Mouse (Mus musculus): Measurements from ENCODE around the gene Ptprk. TPM values are rescaled to one million over a fixed set of nuclear protein-coding genes. Genes with fewer than 3 reads are reported as not detected.
A peak's percentile ranks its signal among the peaks of the same experiment; 100 is the strongest.

The Ptprk gene
- polyA plus RNA-seq, 1 experiment from 2014 or later: 45.2 TPM

GRCm38 (mm10) chr10:28492206-28492605 lies 417.6 kb downstream of the Ptprk start:
- no peak overlapping the region for H3K9ac ChIP-seq (ENCODE audit: low read length)
- no peak overlapping the region for H3K4me2 ChIP-seq (ENCODE audit: low read depth, low read length)
- no peaks in the 10 kb centered on the region for H3K9me3 ChIP-seq (replicated peaks; ENCODE audit: control insufficient read depth, low read length)
- ATAC-seq (ENCODE audit: insufficient read depth, low FRiP score): no peak
- H3K27me3 ChIP-seq (ENCODE audit: control insufficient read depth, insufficient read depth, low read length): no peaks in the 10 kb centered on the region
- 75% methylated on average over 9 of the region's 9 CpGs for WGBS
- no peak overlapping the region for H3K4me3 ChIP-seq (replicated peaks; ENCODE audit: low read length)
- H3K36me3 ChIP-seq (ENCODE audit: control insufficient read depth, insufficient read depth, low read length): no peaks in the 10 kb centered on the region
- no peak overlapping the region for H3K27ac ChIP-seq (ENCODE audit: low read length)
- H3K4me1 ChIP-seq (ENCODE audit: control insufficient read depth, insufficient read depth, low read length): peaks cover 8% of the 10 kb centered on the region

GRCm38 (mm10) chr10:28492870-28493269 lies 418.2 kb downstream of the Ptprk start:
- H3K27me3 ChIP-seq (ENCODE audit: control insufficient read depth, insufficient read depth, low read length): no peaks in the 10 kb centered on the region
- no peaks in the 10 kb centered on the region for H3K9me3 ChIP-seq (replicated peaks; ENCODE audit: control insufficient read depth, low read length)
- H3K4me1 ChIP-seq (ENCODE audit: control insufficient read depth, insufficient read depth, low read length): peaks cover 8% of the 10 kb centered on the region
- H3K27ac ChIP-seq (ENCODE audit: low read length): no peak overlapping the region
- no peak overlapping the region for H3K4me2 ChIP-seq (ENCODE audit: low read depth, low read length)
- H3K4me3 ChIP-seq (replicated peaks; ENCODE audit: low read length): no peak overlapping the region
- 38% methylated on average over 14 of the region's 14 CpGs for WGBS
- no peak for ATAC-seq (ENCODE audit: insufficient read depth, low FRiP score)
- H3K36me3 ChIP-seq (ENCODE audit: control insufficient read depth, insufficient read depth, low read length): no peaks in the 10 kb centered on the region
- no peak overlapping the region for H3K9ac ChIP-seq (ENCODE audit: low read length)

GRCm38 (mm10) chr10:28493271-28493861 lies 418.7 kb downstream of the Ptprk start:
- Histone ChIP-seq H3K27ac (ENCODE audit: low read length) (no peak overlapping the region), H3K4me2 (ENCODE audit: low read depth, low read length) (no peak overlapping the region), H3K4me3 (replicated peaks; ENCODE audit: low read length) (no peak overlapping the region), H3K27me3 (ENCODE audit: control insufficient read depth, insufficient read depth, low read length) (no peaks in the 10 kb centered on the region), H3K4me1 (ENCODE audit: control insufficient read depth, insufficient read depth, low read length) (peaks cover 8% of the 10 kb centered on the region), H3K9ac (ENCODE audit: low read length) (no peak overlapping the region), H3K9me3 (replicated peaks; ENCODE audit: control insufficient read depth, low read length) (no peaks in the 10 kb centered on the region), H3K36me3 (ENCODE audit: control insufficient read depth, insufficient read depth, low read length) (no peaks in the 10 kb centered on the region)
- 39% methylated on average over 7 of the region's 7 CpGs for WGBS
- ATAC-seq (ENCODE audit: insufficient read depth, low FRiP score): peak; percentile 64; the same call in 1 of the 2 replicates

GRCm38 (mm10) chr10:28497791-28498190 lies 423.2 kb downstream of the Ptprk start:
- H3K9ac ChIP-seq (ENCODE audit: low read length): no peak overlapping the region
- ATAC-seq (ENCODE audit: insufficient read depth, low FRiP score): no peak
- WGBS: 95% methylated on average over 1 of the region's 1 CpGs

GRCm38 (mm10) chr10:28498504-28498903 lies 423.9 kb downstream of the Ptprk start:
- Histone ChIP-seq H3K9ac (ENCODE audit: low read length) (no peak overlapping the region), H3K4me2 (ENCODE audit: low read depth, low read length) (no peak overlapping the region), H3K27ac (ENCODE audit: low read length) (no peak overlapping the region), H3K27me3 (ENCODE audit: control insufficient read depth, insufficient read depth, low read length) (no peaks in the 10 kb centered on the region), H3K36me3 (ENCODE audit: control insufficient read depth, insufficient read depth, low read length) (no peaks in the 10 kb centered on the region), H3K4me3 (replicated peaks; ENCODE audit: low read length) (no peak overlapping the region), H3K4me1 (ENCODE audit: control insufficient read depth, insufficient read depth, low read length) (0 out of 2 replicates have a peak, but pooled peaks cover 1% of the 10 kb centered on the region), H3K9me3 (replicated peaks; ENCODE audit: control insufficient read depth, low read length) (no peaks in the 10 kb centered on the region)
- no peak for ATAC-seq (ENCODE audit: insufficient read depth, low FRiP score)
- 88% methylated on average over 3 of the region's 3 CpGs for WGBS

More at GRCm38 (mm10) chr10:28497791-28498190, 423.2 kb downstream of the Ptprk start:
- Histone ChIP-seq H3K4me1 (ENCODE audit: control insufficient read depth, insufficient read depth, low read length) (peaks cover 6% of the 10 kb centered on the region), H3K9me3 (replicated peaks; ENCODE audit: control insufficient read depth, low read length) (no peaks in the 10 kb centered on the region), H3K36me3 (ENCODE audit: control insufficient read depth, insufficient read depth, low read length) (no peaks in the 10 kb centered on the region), H3K4me3 (replicated peaks; ENCODE audit: low read length) (no peak overlapping the region), H3K4me2 (ENCODE audit: low read depth, low read length) (no peak overlapping the region), H3K27ac (ENCODE audit: low read length) (no peak overlapping the region), H3K27me3 (ENCODE audit: control insufficient read depth, insufficient read depth, low read length) (no peaks in the 10 kb centered on the region)

- Histone ChIP-seq H3K9ac (ENCODE audit: low read length) (no peak overlapping the region), H3K36me3 (ENCODE audit: control insufficient read depth, insufficient read depth, low read length) (no peaks in the 10 kb centered on the region), H3K4me1 (ENCODE audit: control insufficient read depth, insufficient read depth, low read length) (no peaks in the 10 kb centered on the region), H3K27ac (ENCODE audit: low read length) (no peak overlapping the region), H3K4me3 (replicated peaks; ENCODE audit: low read length) (no peak overlapping the region), H3K9me3 (replicated peaks; ENCODE audit: control insufficient read depth, low read length) (no peaks in the 10 kb centered on the region), H3K4me2 (ENCODE audit: low read depth, low read length) (no peak overlapping the region), H3K27me3 (ENCODE audit: control insufficient read depth, insufficient read depth, low read length) (no peaks in the 10 kb centered on the region)
- WGBS: 72% methylated on average over 2 of the region's 2 CpGs
- no peak for ATAC-seq (ENCODE audit: insufficient read depth, low FRiP score)
These were observed 439.0 kb downstream of the Ptprk start for GRCm38 (mm10) chr10:28513601-28514000.

- Histone ChIP-seq H3K4me3 (replicated peaks; ENCODE audit: low read length) (no peak overlapping the region), H3K27ac (ENCODE audit: low read length) (no peak overlapping the region), H3K9me3 (replicated peaks; ENCODE audit: control insufficient read depth, low read length) (no peaks in the 10 kb centered on the region), H3K9ac (ENCODE audit: low read length) (no peak overlapping the region), H3K27me3 (ENCODE audit: control insufficient read depth, insufficient read depth, low read length) (no peaks in the 10 kb centered on the region), H3K36me3 (ENCODE audit: control insufficient read depth, insufficient read depth, low read length) (no peaks in the 10 kb centered on the region), H3K4me1 (ENCODE audit: control insufficient read depth, insufficient read depth, low read length) (no peaks in the 10 kb centered on the region), H3K4me2 (ENCODE audit: low read depth, low read length) (no peak overlapping the region)
- WGBS: 77% methylated on average over 5 of the region's 5 CpGs
- ATAC-seq (ENCODE audit: insufficient read depth, low FRiP score): no peak
These were observed 441.5 kb downstream of the Ptprk start for GRCm38 (mm10) chr10:28516147-28516546.

GRCm38 (mm10) chr10:28518297-28518696 lies 443.7 kb downstream of the Ptprk start:
- 69% methylated on average over 3 of the region's 3 CpGs for WGBS
- no peak overlapping the region for H3K4me3 ChIP-seq (replicated peaks; ENCODE audit: low read length)

GRCm38 (mm10) chr10:28519861-28520260 lies 445.2 kb downstream of the Ptprk start:
- no peak for ATAC-seq (ENCODE audit: insufficient read depth, low FRiP score)
- WGBS: 63% methylated on average over 1 of the region's 1 CpGs
- no peak overlapping the region for H3K9ac ChIP-seq (ENCODE audit: low read length)

More at GRCm38 (mm10) chr10:28518297-28518696, 443.7 kb downstream of the Ptprk start:
- ATAC-seq (ENCODE audit: insufficient read depth, low FRiP score): no peak
- Histone ChIP-seq H3K4me1 (ENCODE audit: control insufficient read depth, insufficient read depth, low read length) (no peaks in the 10 kb centered on the region), H3K9ac (ENCODE audit: low read length) (no peak overlapping the region), H3K27ac (ENCODE audit: low read length) (peak overlapping the region; percentile 28), H3K4me2 (ENCODE audit: low read depth, low read length) (no peak overlapping the region), H3K36me3 (ENCODE audit: control insufficient read depth, insufficient read depth, low read length) (no peaks in the 10 kb centered on the region), H3K27me3 (ENCODE audit: control insufficient read depth, insufficient read depth, low read length) (no peaks in the 10 kb centered on the region), H3K9me3 (replicated peaks; ENCODE audit: control insufficient read depth, low read length) (no peaks in the 10 kb centered on the region)

More at GRCm38 (mm10) chr10:28519861-28520260, 445.2 kb downstream of the Ptprk start:
- H3K4me1 ChIP-seq (ENCODE audit: control insufficient read depth, insufficient read depth, low read length): no peaks in the 10 kb centered on the region
- H3K9me3 ChIP-seq (replicated peaks; ENCODE audit: control insufficient read depth, low read length): no peaks in the 10 kb centered on the region
- no peak overlapping the region for H3K4me3 ChIP-seq (replicated peaks; ENCODE audit: low read length)
- H3K27me3 ChIP-seq (ENCODE audit: control insufficient read depth, insufficient read depth, low read length): no peaks in the 10 kb centered on the region
- H3K27ac ChIP-seq (ENCODE audit: low read length): no peak overlapping the region
- no peaks in the 10 kb centered on the region for H3K36me3 ChIP-seq (ENCODE audit: control insufficient read depth, insufficient read depth, low read length)
- no peak overlapping the region for H3K4me2 ChIP-seq (ENCODE audit: low read depth, low read length)
